Mouse (Mus musculus) megakaryocyte, embryonic 14.5 days (primary cell): Measurements from ENCODE around the gene R3hdm2.

Experiments used
- FLI1 ChIP-seq: IDR thresholded peaks from 2 replicates; pipeline ENCODE4 v1.6.1; 2012; ENCODE audit warnings: low read length, inconsistent platforms, mixed read lengths
- GATA1 ChIP-seq: IDR thresholded peaks from 3 replicates; pipeline ENCODE4 v1.6.1; 2012; ENCODE audit warnings: mixed read lengths, low read length, inconsistent platforms, borderline replicate concordance

DNA sequence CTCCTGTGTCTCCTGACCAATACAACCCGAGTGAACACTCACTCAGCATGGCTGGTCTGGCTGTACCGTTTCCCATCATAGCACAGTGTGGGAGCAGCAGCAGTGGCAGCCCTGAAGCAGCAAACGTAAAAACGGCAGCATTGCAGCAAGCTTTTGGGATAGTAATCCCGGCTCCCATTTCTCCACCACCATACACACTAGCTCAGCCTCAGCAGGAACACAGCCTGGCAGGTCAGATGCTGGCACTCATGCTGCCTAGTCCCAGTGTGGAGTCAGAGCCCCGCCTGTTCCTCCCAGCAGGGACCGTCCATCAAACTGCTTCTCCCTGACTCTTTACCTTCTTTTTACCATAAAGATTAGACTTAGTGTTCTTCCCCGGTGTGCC lies 111.0 kb downstream of the R3hdm2 start:
- no peak for TF ChIP-seq GATA1
- TF ChIP-seq FLI1: no peak
